Mouse (Mus musculus) cerebellum, adult 8-10 months (tissue): ENCODE measurements around the gene Myh14.

ENCODE experiments used
- DNase-seq: peaks from one replicate; pipeline ENCODE4 v3.0.0; 2022

Gene Myh14

DNA sequence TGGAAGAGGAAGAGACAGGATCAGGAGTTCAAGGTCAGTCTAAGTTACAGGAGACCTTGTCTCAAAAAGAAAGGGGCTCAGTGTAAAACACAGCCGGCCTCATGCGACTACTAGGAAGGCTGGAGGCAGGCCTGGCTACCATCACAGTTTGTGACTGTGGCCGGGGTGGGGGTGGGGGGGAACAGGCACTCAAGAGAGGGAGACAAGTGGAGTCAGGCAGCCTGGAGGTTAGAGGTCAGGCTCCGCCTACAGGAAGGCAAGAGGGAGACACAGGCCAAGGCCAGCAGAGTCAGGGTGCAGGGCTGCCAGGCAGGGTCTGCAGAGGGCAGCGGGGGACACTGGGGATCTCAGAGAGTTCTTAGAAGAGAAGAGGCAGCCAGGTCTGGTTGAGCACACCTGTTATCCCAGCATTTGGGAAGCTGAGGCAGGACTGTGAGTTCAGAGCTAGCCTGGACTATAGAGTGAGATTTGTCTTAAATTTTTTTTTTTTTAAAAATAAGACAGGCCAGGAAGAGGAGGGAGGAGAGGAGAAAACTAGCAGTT is 73.6 kb downstream of the Myh14 start:
- DNase-seq: peak; percentile 37

DNA sequence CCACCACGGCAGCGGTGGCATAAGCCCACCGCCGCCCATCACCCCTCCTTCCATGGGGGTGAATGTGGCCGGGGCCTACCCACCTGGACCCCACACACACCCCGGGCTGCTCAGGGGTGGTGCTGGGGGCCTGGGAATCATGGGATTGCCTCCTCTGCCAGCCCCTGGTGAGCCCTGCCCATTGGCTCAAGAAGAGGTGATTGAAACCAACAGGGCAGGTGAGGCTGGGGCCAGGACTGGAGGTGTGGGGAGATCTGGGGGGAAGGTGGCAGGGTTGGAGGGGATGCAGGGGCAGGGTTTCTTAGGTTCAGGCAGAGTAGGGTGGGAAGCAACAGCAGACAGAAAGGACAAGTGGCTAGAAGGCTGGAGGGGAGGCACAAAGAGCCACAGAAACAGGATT is 74.6 kb downstream of the Myh14 start:
- peak; percentile 37 for DNase-seq

GRCm38 (mm10) chr7:44595131-44595561 is 75.5 kb downstream of the Myh14 start:
- DNase-seq: peak; percentile 47

DNA sequence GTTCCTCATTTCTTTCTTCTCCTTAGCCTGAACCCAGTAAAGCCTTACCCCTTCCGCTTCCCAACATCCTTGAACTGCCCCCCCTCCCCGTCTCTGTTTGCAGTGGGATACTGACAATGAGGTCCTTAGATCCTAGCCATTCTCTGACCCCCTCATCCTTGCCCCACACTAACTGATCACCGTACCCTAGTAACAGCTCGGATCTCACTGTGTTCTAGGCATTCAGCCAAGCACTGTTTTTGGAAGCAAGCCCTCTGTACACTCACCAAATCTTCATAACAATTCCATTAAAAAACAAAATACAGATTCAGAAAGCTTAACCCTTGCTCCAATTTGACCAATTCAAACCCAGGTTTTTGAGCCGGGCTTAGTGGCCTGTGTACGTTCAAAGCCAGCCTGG is 76.4 kb downstream of the Myh14 start:
- DNase-seq: peak; percentile 85

DNA sequence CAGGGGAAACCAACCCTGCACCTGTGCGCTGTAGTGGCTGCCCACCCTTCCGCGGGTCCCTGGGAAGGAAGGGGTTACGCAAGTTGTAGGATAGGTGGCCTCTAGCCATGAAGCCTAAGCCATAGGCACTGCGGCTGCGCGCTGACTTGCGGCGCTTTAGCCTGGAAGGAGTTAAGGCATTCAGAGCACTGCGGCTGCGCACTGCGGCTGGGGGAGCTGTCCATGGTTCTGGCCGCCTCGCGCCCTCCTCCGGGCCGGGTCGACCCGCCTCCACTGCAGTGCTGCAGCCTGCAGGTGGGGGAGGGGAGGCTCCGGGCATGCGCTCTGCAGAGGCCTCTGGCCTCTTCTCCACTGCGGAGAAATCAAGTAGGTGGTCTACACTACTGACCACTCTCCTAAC is 76.9 kb downstream of the Myh14 start:
- DNase-seq: peak; percentile 95

- DNase-seq: peak; percentile 53
These were observed 77.6 kb downstream of the Myh14 start for GRCm38 (mm10) chr7:44593051-44593450.

DNA sequence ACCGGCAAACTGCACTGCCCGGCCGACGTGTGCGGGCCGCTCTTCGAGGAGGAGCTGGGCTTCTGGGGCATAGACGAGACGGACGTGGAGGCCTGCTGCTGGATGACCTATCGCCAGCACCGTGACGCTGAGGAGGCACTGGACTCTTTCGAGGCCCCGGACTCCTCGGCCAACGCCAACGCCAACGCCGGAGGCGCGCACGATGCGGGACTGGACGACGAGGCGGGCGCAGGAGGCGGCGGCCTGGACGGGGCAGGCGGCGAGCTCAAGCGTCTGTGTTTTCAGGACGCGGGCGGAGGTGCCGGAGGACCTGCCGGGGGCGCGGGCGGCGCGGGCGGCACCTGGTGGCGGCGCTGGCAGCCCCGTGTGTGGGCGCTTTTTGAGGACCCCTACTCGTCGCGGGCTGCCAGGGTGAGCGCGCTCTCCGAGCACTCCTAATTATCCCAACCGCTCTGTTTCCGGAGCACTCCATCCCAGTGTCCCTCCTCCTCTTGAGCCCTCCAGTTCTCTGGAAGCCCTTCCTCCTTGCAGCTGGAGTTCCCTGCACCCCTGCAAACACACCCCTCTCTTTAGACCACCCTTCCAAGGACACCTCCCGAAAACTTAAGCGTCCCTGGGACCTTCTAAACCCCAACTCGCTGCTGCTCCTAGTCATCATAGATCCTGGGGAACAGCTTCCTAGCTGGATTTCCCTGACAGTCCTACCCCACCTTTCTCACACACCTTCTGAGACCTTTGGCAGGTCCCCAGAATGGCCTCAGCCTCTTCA is 79.1 kb downstream of the Myh14 start:
- DNase-seq: peak; percentile 64

DNA sequence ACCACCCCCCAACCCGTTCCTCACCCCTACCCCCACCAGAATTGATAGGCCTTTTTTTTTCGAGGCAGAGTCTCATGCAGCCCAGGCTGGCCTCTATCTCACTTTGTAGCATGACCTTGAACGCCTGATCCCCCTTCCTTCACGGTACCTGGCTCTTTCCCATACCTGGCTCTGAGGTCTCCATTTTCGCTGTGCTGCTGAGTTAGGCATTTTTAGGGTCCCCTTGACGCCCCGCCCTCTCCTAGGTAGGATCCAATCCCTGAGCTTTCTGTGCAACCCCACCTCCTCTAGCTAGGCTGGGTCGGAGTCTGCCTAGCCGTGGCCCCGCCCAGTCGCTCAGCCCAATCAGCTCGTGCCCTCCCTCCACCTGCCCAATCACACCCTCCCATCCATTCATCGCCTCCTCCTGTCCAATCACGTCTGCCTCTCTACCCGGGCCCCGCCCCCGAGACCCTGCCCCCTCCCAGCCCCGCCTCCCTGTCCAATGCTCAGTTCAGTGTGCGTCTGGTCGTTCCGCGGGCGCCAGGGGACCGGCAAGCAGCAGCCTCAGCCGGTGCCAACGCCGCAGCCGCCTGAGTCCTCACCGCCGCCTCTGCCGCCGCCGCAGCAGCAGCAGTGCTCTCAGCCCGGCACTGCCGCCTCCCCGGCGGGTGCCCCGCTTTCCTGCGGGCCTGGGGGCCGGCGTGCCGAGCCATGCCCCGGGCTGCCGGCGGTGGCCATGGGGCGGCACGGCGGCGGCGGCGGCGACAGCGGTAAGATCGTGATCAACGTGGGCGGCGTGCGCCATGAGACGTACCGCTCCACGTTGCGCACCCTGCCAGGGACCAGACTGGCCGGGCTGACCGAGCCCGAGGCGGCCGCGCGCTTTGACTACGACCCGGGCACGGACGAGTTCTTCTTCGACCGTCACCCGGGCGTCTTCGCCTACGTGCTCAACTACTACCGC is 80.0 kb downstream of the Myh14 start, which contains the start of gene Kcnc3:
Kcnc3 (plus strand) TSS at position 263 of the 946 bp plus-strand sequence.
- DNase-seq: peak; percentile 95

DNA sequence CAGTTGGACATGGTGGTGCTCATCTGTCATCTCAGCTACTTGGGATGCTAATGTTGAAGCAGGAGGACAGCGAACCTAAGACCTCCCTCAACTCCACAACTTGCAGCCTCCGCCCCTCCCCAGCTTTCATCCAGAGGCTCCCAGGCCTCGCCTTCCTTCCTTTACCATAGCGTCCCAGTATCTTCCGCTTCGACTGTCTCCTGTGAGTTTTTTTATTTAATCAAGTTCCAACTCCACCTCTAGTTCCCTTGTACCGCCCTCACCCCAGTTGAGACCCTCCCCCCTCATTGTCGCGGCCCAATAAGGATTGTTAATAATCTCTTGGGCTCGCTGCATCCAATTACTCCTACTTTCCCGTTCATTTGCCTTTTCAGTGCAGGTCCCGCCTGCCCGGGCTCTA is 80.7 kb downstream of the Myh14 start:
- DNase-seq: peak; percentile 54

- DNase-seq: peak; percentile 95
These were observed 81.5 kb downstream of the Myh14 start for GRCm38 (mm10) chr7:44589149-44589548.

DNA sequence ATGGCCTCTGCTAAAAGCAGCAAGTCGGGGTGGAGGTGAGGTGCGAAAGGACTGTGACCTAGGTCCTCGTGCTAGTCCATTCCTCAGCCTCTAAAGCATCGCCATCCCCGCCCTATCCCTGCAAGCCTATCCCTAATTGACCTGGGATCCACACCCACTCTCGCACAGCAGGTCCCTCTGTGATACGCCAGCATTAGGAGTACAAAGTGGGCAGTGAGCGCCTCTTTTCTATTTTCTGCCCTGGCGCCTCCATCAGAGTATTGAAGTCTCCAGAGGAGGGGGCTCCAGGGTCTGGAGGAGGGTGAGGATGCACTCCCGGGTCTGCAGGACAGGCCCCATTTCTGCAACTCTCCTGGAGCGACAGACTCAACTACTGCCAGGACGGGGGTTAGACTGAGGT is 82.3 kb downstream of the Myh14 start:
- DNase-seq: peak; percentile 62

GRCm38 (mm10) chr7:44587676-44588075 is 83.0 kb downstream of the Myh14 start:
- peak; percentile 27 for DNase-seq

- DNase-seq: peak; percentile 90
These were observed 83.7 kb downstream of the Myh14 start for GRCm38 (mm10) chr7:44586930-44587329.

- peak; percentile 84 for DNase-seq
These were observed 84.1 kb downstream of the Myh14 start for GRCm38 (mm10) chr7:44586518-44586917.

DNA sequence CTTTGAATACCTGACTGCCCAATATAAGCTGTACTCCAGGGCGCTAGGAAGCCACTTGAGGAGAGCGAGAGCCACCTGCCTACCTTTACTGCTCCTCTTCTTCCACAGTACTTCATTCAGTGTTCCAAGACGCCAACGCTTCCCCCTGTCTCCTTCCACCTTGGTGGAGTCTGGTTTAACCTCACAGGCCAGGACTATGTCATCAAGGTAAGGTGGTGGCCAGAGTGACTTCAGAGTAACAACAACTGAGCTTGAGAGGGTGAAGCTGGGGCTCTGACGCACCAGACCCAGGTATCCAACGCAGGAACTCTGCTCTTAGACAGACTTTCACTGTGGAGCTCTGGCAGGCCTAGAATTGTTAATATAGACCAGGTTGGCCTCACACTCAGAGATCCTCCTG is 85.0 kb downstream of the Myh14 start:
- DNase-seq: peak; percentile 25

GRCm38 (mm10) chr7:44584921-44585320 is 85.7 kb downstream of the Myh14 start:
- peak; percentile 28 for DNase-seq

DNA sequence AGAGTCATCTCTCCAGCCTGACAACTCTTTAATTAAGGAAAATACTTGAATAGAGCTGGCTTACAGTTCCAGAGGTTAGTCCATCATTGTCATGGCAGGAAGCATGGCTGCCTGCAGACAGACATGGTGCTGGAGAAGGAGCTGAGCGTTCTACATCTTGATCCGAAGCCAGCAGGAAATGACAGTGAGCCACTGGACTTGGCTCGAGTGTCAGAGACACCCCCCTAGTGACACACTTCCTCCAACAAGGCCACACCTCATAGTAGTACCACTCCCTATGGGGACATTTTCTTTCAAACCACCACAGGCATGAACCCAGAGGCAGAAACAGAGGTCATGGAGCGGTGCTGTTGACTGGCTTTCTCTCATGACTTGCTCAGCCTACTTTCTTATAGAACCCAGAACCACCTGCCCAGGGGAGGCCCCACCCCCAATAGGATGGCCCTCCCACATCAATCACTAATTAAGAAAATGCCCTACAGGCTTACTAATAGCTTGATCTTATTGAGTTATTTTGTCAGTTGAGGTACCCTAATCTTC is 86.3 kb downstream of the Myh14 start:
- DNase-seq: peak; percentile 28

DNA sequence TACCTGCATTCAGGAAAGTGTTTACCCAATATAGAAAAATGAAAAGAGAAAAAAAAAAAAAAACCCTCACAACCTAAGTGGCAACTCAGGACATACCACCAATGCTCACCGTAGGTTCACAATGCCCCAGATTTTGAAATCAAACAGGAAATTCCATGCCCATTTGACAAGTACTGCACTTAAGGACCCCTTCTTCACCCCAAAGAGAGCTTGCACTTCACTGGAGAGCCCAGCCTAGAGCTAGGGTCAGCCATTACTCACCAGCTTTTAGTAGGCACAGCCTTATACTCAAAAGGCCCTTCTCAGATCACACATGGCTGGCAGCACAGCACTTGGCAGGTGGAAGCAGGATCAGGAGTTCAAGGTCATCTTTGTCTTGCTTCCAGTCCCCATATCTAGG is 87.5 kb downstream of the Myh14 start:
- DNase-seq: no peak

- no peak for DNase-seq
These were observed 87.9 kb downstream of the Myh14 start for GRCm38 (mm10) chr7:44582709-44583108.

- DNase-seq: no peak
These were observed 89.0 kb downstream of the Myh14 start for GRCm38 (mm10) chr7:44581637-44582036.

DNA sequence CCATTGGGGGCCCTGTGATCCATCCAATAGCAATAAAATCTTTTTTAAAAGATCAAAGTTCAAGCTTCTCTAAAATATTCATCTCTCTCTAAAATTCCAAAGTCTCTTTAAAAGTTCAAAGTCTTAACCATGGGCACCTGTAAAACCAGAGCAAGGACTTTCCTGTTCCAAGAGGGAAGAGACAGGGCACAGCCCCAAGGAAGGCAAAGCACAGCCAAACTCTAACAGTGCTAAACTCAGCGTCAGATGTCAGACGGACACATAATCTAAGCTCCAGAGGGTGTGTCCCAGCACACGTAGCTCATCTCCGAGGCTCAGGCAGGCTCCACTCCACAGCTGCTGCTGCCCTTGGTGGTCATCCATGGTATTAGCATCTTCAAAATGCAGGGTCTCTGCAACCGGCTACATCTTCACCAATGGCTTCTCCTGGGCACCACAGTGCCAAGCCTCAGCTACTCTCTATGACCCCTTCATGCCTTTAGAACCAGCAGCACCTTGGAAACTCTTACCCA is 94.3 kb downstream of the Myh14 start:
- no peak for DNase-seq

DNA sequence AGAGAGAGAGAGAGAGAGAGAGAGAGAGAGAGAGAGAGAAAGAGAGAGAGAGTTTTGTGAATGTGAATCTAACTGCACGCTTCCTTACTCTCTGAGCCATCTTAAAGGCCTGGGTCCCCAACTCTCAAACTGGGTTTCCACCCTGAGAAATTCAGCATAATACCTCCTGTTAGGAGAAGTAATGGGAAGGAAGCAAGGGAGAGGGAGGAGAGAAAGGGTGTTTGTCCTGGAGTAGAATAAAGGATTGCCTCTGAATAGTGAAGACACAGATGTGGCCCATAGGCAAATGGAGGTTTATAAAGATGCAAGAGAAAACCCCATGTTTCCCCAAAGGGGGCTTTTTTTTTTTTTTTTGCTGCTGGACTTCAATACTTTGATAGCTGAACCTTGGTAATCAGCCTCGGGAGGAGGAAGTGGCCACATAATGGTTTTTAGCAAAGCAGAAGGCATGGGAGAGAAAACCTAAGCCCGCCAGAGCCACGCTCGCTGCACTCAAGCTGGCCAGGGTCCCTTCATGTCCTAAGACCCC is 97.6 kb downstream of the Myh14 start:
- no peak for DNase-seq
